Mouse (Mus musculus) liver, postnatal 0 days (tissue): ENCODE measurements around the gene Smad3.

Experiments used
- CTCF ChIP-seq: sonication (generic); IDR thresholded peaks from 2 replicates; pipeline ENCODE4 v1.5.1; 2016; ENCODE audit warnings: antibody characterized with exemption, low read depth
- EP300 ChIP-seq: IDR thresholded peaks from 2 replicates; pipeline ENCODE4 v1.6.1; 2016; ENCODE audit warnings: antibody characterized with exemption, low read depth, mild to moderate bottlenecking

GRCm38 (mm10) chr9:63699145-63699544 is 58.6 kb downstream of the Smad3 start:
- TF ChIP-seq EP300 (no peak), CTCF (no peak)
